Mouse (Mus musculus) megakaryocyte, embryonic 14.5 days (primary cell): ENCODE measurements around the gene Actg1.

Experiments
- FLI1 ChIP-seq: IDR thresholded peaks from 2 replicates; pipeline ENCODE4 v1.6.1; 2012; ENCODE audit warnings: low read length, inconsistent platforms, mixed read lengths
- GATA1 ChIP-seq: IDR thresholded peaks from 3 replicates; pipeline ENCODE4 v1.6.1; 2012; ENCODE audit warnings: mixed read lengths, low read length, inconsistent platforms, borderline replicate concordance

DNA sequence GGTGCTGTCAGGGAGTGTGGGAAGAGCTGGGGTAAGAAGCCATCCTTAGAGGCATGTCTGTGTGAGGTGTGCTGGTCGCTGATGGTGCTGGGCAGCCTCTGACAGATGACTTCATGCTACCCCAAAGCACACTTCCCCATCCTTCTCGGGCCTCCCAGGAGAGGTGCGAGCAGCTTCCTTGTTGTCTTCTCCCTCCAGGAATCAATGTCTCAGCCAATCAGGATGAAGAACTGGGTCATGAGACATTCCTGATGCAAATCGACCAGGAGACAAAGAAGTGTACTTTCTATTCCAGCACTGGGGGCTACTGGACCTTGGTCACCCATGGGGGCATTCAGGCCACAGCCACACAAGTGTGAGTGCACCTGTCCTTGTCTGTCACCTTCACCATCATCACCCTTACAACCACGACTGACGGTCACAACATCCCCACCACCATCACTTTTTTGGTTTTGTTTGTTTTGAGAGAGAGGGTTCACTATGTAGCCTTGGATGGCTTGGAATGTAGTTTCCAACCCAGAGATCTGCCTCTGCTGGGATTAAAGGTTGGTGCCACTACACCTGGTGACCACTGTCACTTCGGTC is 18.2 kb upstream of the Actg1 start:
- no peak for TF ChIP-seq GATA1
- TF ChIP-seq FLI1 = no peak
